Comparison of ENCODE assay signal across 28 mouse cellular contexts in the genomic region with DNA sequence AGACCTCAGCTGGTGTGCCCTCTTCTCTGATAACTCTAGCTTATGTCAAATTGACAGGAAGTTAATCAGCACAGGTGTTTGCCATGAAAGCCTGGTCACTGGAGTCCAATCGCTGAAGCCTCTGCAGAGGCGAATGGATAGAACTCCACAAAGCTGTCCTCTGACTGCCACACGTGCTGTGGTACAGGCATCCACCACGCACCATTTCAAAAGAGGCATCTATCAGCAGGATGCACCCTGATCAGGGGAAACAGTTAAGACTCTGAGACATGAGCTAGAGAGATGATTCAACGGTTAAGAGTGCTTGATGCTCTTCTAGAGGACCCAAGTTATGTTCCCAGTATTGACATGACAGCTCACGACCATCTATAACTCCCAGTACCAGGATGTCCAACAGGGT.
"Had no signal": no experiment of that assay in that cellular context is flagged by ENCODE, and none has a peak within 500 bp of the region (broad histone marks: within the 10 kb centered on the region; RNA-seq: fewer than 3 reads in every experiment).

No protein-coding gene starts in this region.

- H3K4me3 ChIP-seq: embryonic facial prominence, embryonic 10.5 days; embryonic facial prominence, embryonic 12.5 days; embryonic facial prominence, embryonic 13.5 days; embryonic facial prominence, embryonic 15.5 days; erythroblast, embryonic 14.5 days; forebrain, embryonic 10.5 days; forebrain, embryonic 12.5 days; forebrain, embryonic 13.5 days; forebrain, embryonic 15.5 days; gastrocnemius, adult 2 months; heart, adult 2 months had no signal

- H3K9me3 ChIP-seq: forebrain, embryonic 10.5 days; forebrain, embryonic 12.5 days; forebrain, embryonic 13.5 days; forebrain, embryonic 15.5 days had no signal

- H3K4me2 ChIP-seq: embryonic facial prominence, embryonic 12.5 days; embryonic facial prominence, embryonic 13.5 days; embryonic facial prominence, embryonic 15.5 days; forebrain, embryonic 12.5 days; forebrain, embryonic 13.5 days; forebrain, embryonic 15.5 days had no signal

- H3K9ac ChIP-seq: embryonic facial prominence, embryonic 12.5 days; embryonic facial prominence, embryonic 13.5 days; embryonic facial prominence, embryonic 15.5 days; forebrain, embryonic 12.5 days; forebrain, embryonic 13.5 days; forebrain, embryonic 15.5 days; forebrain, postnatal 0 days had no signal

- H3K27me3 ChIP-seq: embryonic facial prominence, embryonic 12.5 days; embryonic facial prominence, embryonic 13.5 days; embryonic facial prominence, embryonic 15.5 days; forebrain, embryonic 12.5 days; forebrain, embryonic 13.5 days; forebrain, embryonic 15.5 days had no signal

- H3K27ac ChIP-seq: embryonic facial prominence, embryonic 10.5 days; embryonic facial prominence, embryonic 12.5 days; embryonic facial prominence, embryonic 13.5 days; embryonic facial prominence, embryonic 15.5 days; forebrain, embryonic 10.5 days; forebrain, embryonic 12.5 days; forebrain, embryonic 13.5 days; forebrain, embryonic 15.5 days; gastrocnemius, adult 2 months; heart, adult 2 months had no signal

- H3K36me3 ChIP-seq: embryonic facial prominence, embryonic 10.5 days; embryonic facial prominence, embryonic 12.5 days; embryonic facial prominence, embryonic 13.5 days; embryonic facial prominence, embryonic 15.5 days; forebrain, embryonic 10.5 days; forebrain, embryonic 12.5 days; forebrain, embryonic 15.5 days had no signal

- H3K4me1 ChIP-seq: embryonic facial prominence, embryonic 10.5 days; embryonic facial prominence, embryonic 12.5 days; embryonic facial prominence, embryonic 13.5 days; embryonic facial prominence, embryonic 15.5 days; forebrain, embryonic 10.5 days; forebrain, embryonic 12.5 days; forebrain, embryonic 13.5 days; forebrain, embryonic 15.5 days had no signal

- ATAC-seq: forebrain, embryonic 13.5 days; forebrain, embryonic 14.5 days; forebrain, embryonic 15.5 days; forebrain, embryonic 16.5 days; forebrain, postnatal 0 days had no signal

- DNase-seq: cerebellum, adult 2 months; cerebellum, adult 8-10 months; cerebellum, adult 9-10 months; cerebellum, adult 9-11 months; cerebellum, postnatal 10 days; cerebellum, postnatal 14 days; cerebellum, postnatal 25 days; cerebellum, postnatal 36 days; embryo, embryonic 11 days; forebrain, postnatal 0 days; gastrocnemius, adult 2 months; gastrocnemius, postnatal 10 days; gastrocnemius, postnatal 14 days; gastrocnemius, postnatal 25 days; gastrocnemius, postnatal 36 days; heart, adult 18-20 months; heart, adult 2 months had no signal
